Mouse (Mus musculus) embryo, embryonic 10 days (tissue): ENCODE measurements at regions not wholly inside any gene's neighbourhood (a gene's known extent, or its start where the extent isn't known, plus 50 kb on each side); places are given as distances from the start of the nearest gene placed in this dataset.
A peak's percentile ranks its signal among the peaks of the same experiment; 100 is the strongest.

Experiments used
- DNase-seq: peaks from one replicate; pipeline ENCODE4 v3.0.0-alpha.2; 2015; ENCODE audit warnings: low spot score

DNA sequence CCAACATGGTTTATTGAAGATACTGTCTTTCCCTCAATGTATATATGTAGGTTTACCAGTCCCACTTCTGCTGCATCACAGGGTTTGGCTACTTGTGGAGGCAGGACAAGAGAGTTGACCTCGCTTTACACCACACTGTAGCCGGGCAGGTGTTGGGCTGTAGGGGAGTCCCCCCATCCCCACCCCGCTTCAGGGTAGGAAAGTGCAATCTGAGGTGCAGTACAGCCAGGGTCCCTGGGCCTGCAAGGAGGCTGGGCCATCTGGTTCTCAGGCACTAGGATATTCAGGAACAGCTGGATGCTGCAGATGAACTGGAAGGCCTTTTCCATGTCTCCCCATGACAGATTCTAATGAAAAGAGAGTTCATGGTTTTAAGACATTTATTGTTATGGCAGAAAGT lies 142.0 kb downstream of the Sis start:
- DNase-seq, result no peak

DNA sequence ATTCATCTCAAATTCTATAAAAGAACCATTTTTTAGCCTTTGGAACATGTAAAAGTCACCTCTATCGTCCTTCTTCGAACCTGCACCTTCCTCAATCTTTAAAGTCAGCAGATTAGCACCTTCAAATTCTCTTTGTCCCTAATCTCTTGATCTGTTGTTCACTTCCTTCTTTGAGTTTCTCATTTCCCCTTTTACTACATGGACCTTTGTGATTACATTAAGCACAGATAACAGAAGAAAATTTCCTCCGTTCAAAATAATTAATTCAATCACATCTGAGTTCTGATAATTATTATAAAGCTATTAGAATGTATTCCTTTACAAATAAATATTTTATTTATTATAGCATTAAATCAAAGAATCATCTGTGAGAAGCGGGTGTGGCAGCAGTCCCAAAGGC lies 144.5 kb downstream of the Sis start:
- DNase-seq, result no peak

- DNase-seq, result peak; percentile 10
Observed at GRCm38 (mm10) chr3:72790611-72791010, 177.1 kb downstream of the Sis start.
